Mouse (Mus musculus): Measurements from ENCODE around the gene Aqp8. TPM values are rescaled to one million over a fixed set of nuclear protein-coding genes. Genes with fewer than 3 reads are reported as not detected.

Aqp8 gene
- polyA plus RNA-seq, 1 experiment = not detected

- no peak for TF ChIP-seq CTCF (IDR thresholded peaks at IDR 0.05; ENCODE audit: low read depth, low read length)
- Histone ChIP-seq H3K27ac (ENCODE audit: insufficient read depth, low read depth, low read length) (no peak overlapping the region), H3K4me1 (ENCODE audit: control insufficient read depth, insufficient read depth, low read length) (peaks cover 3% of the 10 kb centered on the region; the same call in 1 of the 2 replicates), H3K4me3 (ENCODE audit: insufficient read depth, low read length) (no peak overlapping the region)
Observed at GRCm38 (mm10) chr7:123442079-123442478, 20.0 kb upstream of the Aqp8 start.

DNA sequence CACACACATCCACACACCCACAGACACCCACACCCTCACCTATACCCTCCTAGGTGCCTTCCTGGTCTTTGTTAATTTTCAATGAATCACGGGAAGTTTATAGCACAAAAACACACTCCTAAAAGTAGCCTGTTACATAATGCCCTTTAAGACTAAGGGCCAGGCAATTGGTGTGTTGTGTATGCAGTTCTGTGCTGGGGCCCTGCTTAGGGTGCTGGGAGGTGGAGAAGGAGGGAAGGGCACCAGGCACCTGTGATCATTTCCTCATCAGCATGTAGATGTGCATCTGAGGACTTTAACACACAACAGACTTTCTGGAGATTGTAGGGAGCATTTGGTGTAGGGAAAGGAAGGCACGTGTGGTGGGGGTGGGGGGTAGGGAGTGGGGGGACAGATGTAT lies 13.3 kb upstream of the Aqp8 start:
- Histone ChIP-seq H3K4me1 (ENCODE audit: control insufficient read depth, insufficient read depth, low read length) (peaks cover 2% of the 10 kb centered on the region; the same call in 1 of the 2 replicates), H3K4me3 (ENCODE audit: insufficient read depth, low read length) (no peak overlapping the region), H3K27ac (ENCODE audit: insufficient read depth, low read depth, low read length) (no peak overlapping the region)
- TF ChIP-seq POLR2A (IDR thresholded peaks at IDR 0.05; ENCODE audit: borderline replicate concordance, low read depth, low read length) (no peak), CTCF (IDR thresholded peaks at IDR 0.05; ENCODE audit: low read depth, low read length) (no peak)

DNA sequence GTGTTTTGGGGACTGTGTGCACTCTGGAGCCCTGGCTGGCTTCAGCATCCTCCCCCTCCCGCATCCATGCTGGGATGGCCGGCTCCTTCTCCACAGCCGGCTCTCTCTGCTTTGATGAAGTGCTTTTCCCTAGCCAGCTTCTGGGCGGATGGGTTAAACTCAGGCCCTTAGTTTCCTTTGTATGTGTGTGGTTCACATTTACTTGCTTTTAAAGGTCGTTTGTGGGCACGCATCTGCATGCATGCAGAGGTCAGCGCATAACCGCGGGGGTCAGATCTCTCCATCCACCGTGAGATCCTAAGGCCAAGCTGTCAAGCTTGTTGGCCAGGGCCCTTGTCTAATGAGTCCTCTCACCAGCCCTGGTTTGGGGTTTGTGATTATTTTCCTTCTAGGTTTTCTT lies 12.4 kb upstream of the Aqp8 start:
- peaks cover 2% of the 10 kb centered on the region; the same call in 1 of the 2 replicates for H3K4me1 ChIP-seq (ENCODE audit: control insufficient read depth, insufficient read depth, low read length)
- H3K4me3 ChIP-seq (ENCODE audit: insufficient read depth, low read length) = no peak overlapping the region
- no peak overlapping the region for H3K27ac ChIP-seq (ENCODE audit: insufficient read depth, low read depth, low read length)
- TF ChIP-seq CTCF (IDR thresholded peaks at IDR 0.05; ENCODE audit: low read depth, low read length) (no peak), POLR2A (IDR thresholded peaks at IDR 0.05; ENCODE audit: borderline replicate concordance, low read depth, low read length) (no peak)

- Histone ChIP-seq H3K4me3 (ENCODE audit: insufficient read depth, low read length) (no peak overlapping the region), H3K4me1 (ENCODE audit: control insufficient read depth, insufficient read depth, low read length) (peaks cover 10% of the 10 kb centered on the region), H3K27ac (ENCODE audit: insufficient read depth, low read depth, low read length) (no peak overlapping the region)
- TF ChIP-seq POLR2A (IDR thresholded peaks at IDR 0.05; ENCODE audit: borderline replicate concordance, low read depth, low read length) = no peak
- no peak for TF ChIP-seq CTCF (IDR thresholded peaks at IDR 0.05; ENCODE audit: low read depth, low read length)
Observed at GRCm38 (mm10) chr7:123450515-123450914, 11.6 kb upstream of the Aqp8 start.

GRCm38 (mm10) chr7:123452551-123452950 lies 9.5 kb upstream of the Aqp8 start:
- peaks cover 10% of the 10 kb centered on the region for H3K4me1 ChIP-seq (ENCODE audit: control insufficient read depth, insufficient read depth, low read length)
- H3K4me3 ChIP-seq (ENCODE audit: insufficient read depth, low read length) = no peak overlapping the region
- no peak overlapping the region for H3K27ac ChIP-seq (ENCODE audit: insufficient read depth, low read depth, low read length)
- TF ChIP-seq POLR2A (IDR thresholded peaks at IDR 0.05; ENCODE audit: borderline replicate concordance, low read depth, low read length) = no peak
- no peak for TF ChIP-seq CTCF (IDR thresholded peaks at IDR 0.05; ENCODE audit: low read depth, low read length)

GRCm38 (mm10) chr7:123453066-123453465 lies 9.0 kb upstream of the Aqp8 start:
- Histone ChIP-seq H3K4me1 (ENCODE audit: control insufficient read depth, insufficient read depth, low read length) (peaks cover 10% of the 10 kb centered on the region), H3K4me3 (ENCODE audit: insufficient read depth, low read length) (no peak overlapping the region), H3K27ac (ENCODE audit: insufficient read depth, low read depth, low read length) (no peak overlapping the region)
- TF ChIP-seq CTCF (IDR thresholded peaks at IDR 0.05; ENCODE audit: low read depth, low read length) (no peak), POLR2A (IDR thresholded peaks at IDR 0.05; ENCODE audit: borderline replicate concordance, low read depth, low read length) (no peak)

DNA sequence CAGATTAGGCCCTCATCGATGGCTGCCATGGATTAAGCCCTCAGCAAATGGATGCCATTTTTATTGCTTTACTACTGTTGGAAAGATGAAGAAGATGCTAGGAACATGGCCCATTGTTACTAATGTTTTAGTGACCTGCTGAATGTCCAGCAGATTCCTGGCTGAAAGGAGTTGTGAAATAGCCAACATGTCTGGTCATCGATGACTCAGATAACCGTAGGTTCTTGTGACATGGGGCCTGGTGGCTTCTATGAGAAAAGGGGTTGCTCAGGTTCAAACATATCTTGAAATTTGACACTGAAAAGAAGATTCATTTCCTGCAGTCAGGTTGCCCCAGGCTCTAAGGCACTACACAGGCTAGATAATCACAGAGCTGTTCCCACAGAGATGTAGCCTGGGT lies 7.0 kb upstream of the Aqp8 start:
- TF ChIP-seq POLR2A (IDR thresholded peaks at IDR 0.05; ENCODE audit: borderline replicate concordance, low read depth, low read length) = no peak
- no peak for TF ChIP-seq CTCF (IDR thresholded peaks at IDR 0.05; ENCODE audit: low read depth, low read length)
- H3K27ac ChIP-seq (ENCODE audit: insufficient read depth, low read depth, low read length) = no peak overlapping the region
- H3K4me3 ChIP-seq (ENCODE audit: insufficient read depth, low read length) = no peak overlapping the region
- H3K4me1 ChIP-seq (ENCODE audit: control insufficient read depth, insufficient read depth, low read length) = peaks cover 13% of the 10 kb centered on the region

DNA sequence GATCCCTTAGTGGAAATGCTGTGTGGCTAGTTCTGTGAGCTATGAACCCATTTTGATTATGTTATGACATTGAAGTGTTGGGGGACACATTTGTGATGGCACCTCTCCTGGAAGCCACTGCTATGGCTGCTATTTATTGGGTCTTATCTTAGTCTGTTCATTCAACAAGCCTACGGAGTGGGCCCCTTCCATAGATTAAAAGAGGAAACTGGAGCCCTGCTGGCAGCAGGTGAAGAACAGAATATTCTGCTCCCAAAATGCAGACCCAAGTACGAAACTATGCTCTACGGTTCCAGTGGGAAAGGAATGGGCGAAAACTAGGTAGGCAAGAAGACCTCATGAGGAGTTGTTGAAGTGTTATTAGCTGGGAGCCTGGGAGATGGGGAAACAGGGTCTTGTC lies 3.8 kb upstream of the Aqp8 start:
- Histone ChIP-seq H3K4me3 (ENCODE audit: insufficient read depth, low read length) (no peak overlapping the region), H3K27ac (ENCODE audit: insufficient read depth, low read depth, low read length) (no peak overlapping the region), H3K4me1 (ENCODE audit: control insufficient read depth, insufficient read depth, low read length) (peaks cover 24% of the 10 kb centered on the region)
- TF ChIP-seq POLR2A (IDR thresholded peaks at IDR 0.05; ENCODE audit: borderline replicate concordance, low read depth, low read length) (no peak), CTCF (IDR thresholded peaks at IDR 0.05; ENCODE audit: low read depth, low read length) (no peak)

DNA sequence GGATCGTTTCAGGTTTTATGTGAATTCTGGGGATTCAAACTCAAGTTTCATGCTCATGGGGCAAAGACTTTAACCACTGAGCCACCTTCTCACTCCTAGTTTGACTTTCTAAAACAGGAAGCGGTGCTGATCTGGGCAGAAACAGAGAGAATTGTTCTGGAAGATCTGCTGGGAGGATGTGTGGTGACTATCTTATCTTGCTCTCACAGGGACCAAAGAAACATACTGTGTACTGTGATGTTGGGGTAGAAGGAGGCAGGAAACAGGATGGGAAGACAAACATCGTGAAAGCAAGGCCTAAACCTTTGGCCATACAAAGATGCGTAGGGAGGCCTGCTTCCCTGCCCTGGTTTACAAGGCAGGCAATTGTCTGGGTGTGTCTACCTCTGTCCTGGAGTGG lies 2.8 kb upstream of the Aqp8 start:
- no peak overlapping the region for H3K4me3 ChIP-seq (ENCODE audit: insufficient read depth, low read length)
- H3K27ac ChIP-seq (ENCODE audit: insufficient read depth, low read depth, low read length) = no peak overlapping the region
- TF ChIP-seq POLR2A (IDR thresholded peaks at IDR 0.05; ENCODE audit: borderline replicate concordance, low read depth, low read length) = no peak
- TF ChIP-seq CTCF (IDR thresholded peaks at IDR 0.05; ENCODE audit: low read depth, low read length) = no peak
- peaks cover 24% of the 10 kb centered on the region for H3K4me1 ChIP-seq (ENCODE audit: control insufficient read depth, insufficient read depth, low read length)

DNA sequence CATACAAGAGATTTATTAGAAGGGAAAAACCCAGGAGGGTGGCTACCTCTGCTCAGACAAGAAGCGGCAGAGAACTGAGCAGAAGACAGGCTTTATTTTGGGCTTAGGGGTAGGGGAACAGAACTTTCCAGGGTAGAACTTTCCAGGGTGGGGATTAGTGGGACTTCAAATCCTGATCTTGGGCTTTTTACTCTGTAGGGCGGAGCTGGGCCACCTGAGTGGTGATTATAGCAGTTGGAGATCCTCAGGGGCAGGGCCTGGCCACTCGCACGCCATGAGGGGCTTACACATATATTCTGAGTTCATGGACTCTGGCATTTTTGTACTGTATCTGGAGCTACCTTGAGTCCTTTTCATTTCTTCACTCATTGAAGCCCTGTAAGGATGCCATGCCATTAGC lies 775 bp upstream of the Aqp8 start:
- no peak overlapping the region for H3K4me3 ChIP-seq (ENCODE audit: insufficient read depth, low read length)
- H3K27ac ChIP-seq (ENCODE audit: insufficient read depth, low read depth, low read length) = no peak overlapping the region
- TF ChIP-seq CTCF (IDR thresholded peaks at IDR 0.05; ENCODE audit: low read depth, low read length) (no peak), POLR2A (IDR thresholded peaks at IDR 0.05; ENCODE audit: borderline replicate concordance, low read depth, low read length) (no peak)
- H3K4me1 ChIP-seq (ENCODE audit: control insufficient read depth, insufficient read depth, low read length) = peaks cover 15% of the 10 kb centered on the region

DNA sequence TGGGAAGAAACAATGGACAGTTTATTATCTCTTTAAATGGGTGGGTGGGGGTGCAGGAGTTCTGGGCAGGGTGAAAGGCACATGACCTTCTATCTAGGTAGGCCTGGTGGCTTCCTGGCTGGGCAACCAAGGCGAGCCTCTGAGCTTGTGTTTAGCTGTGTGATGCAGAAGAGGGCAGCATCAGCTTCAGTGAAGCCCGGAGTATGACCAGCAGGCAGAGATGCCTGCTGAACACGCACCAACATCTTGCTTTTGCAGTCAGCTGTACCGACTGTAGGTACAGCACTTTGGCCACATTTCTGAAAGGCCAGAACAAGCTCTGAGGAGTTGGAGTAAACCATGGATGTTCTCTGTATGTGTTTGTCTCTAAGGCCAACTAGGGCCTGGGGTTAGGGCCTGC lies 1.5 kb downstream of the Aqp8 start:
- no peak overlapping the region for H3K27ac ChIP-seq (ENCODE audit: insufficient read depth, low read depth, low read length)
- H3K4me1 ChIP-seq (ENCODE audit: control insufficient read depth, insufficient read depth, low read length) = peaks cover 15% of the 10 kb centered on the region
- TF ChIP-seq POLR2A (IDR thresholded peaks at IDR 0.05; ENCODE audit: borderline replicate concordance, low read depth, low read length) (no peak), CTCF (IDR thresholded peaks at IDR 0.05; ENCODE audit: low read depth, low read length) (no peak)
- H3K4me3 ChIP-seq (ENCODE audit: insufficient read depth, low read length) = no peak overlapping the region

All from bone marrow macrophage, adult 2 months (primary cell).